Mouse (Mus musculus) thymus, adult 18-20 months (tissue): ENCODE measurements around the gene Polr2e.

Source experiments
- DNase-seq, 2 experiments: peaks; one replicate each; pipeline ENCODE4 v3.0.0; 2022; ENCODE audit warnings: mixed read lengths in 2 of 2

The Polr2e gene

DNA sequence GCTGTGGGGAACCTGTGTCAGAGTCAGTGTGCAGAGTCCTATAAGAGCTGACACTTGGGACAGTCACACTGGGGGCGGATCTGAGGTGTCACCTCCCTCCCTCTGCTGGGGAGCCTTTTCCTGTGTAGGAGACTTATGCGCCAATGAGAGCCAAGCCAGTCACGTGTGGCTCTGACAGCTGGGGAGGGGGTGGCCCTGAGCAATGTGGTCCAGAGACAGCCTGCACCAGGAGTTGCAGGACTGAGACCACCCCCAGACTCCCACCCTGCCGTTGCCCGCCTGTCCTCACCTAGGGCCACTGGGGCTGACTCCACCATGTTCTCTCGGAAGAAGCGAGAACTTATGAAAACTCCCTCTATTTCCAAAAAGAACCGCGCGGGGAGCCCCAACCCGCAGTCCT lies 23.1 kb downstream of the Polr2e start, which contains the start of gene Arhgap45:
Arhgap45 (plus strand) TSS at position 143 of the 400 bp plus-strand sequence.
- DNase-seq, result peak; percentile 87 to 94

DNA sequence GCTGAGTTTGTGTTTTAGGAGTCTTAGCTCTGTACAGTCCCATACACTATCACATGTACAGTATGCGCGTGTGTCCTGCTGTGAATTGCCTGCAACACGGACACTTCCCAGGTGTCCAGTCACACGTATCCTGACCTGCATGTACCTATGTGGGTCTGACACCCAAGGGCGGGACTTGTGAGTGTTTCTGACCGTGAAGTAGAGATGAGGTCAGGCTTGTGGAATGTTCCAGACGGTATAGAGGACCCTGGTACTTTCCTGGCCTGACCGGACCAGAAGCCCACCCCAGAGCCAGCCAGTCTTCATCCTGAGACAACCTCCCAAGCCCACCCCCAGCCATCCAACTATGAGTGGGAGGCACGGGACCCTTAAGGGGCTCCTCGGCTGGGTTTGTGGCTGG lies 24.0 kb downstream of the Polr2e start:
- no peak for DNase-seq

DNA sequence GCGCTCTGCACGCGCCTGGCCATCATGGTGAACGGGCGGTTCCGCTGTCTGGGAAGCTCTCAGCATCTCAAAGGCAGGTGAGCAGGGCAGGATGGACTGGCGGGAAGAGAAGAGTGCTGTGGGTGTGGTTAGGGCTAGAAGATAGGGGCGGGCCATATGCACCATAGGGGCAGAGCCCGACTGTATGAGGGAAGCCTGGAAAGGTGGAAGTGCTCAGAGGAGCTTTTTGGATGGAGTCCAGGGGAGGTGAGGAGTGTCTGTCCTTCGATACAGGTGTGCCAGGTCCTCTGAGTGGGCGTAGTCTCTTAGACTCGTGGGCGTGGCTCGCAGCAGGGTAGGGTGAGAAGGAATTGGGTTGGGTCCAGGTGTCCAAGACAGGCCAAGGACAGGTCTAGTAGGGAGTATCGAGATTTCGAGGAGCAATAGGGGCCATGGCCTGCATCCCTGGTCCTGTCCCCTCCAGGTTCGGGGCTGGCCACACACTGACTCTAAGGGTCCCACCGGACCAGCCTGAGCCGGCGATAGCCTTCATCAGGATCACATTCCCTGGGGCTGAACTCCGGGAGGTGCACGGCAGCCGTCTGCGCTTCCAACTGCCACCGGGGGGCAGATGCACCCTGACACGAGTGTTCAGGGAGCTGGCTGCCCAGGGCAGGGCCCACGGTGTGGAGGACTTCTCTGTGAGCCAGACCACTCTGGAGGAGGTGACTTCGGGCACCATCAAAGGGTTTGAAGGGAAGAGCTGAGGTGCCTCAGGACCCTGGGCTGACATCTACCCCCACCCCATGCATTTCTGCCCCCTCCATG lies 24.9 kb downstream of the Polr2e start:
- no peak for DNase-seq

DNA sequence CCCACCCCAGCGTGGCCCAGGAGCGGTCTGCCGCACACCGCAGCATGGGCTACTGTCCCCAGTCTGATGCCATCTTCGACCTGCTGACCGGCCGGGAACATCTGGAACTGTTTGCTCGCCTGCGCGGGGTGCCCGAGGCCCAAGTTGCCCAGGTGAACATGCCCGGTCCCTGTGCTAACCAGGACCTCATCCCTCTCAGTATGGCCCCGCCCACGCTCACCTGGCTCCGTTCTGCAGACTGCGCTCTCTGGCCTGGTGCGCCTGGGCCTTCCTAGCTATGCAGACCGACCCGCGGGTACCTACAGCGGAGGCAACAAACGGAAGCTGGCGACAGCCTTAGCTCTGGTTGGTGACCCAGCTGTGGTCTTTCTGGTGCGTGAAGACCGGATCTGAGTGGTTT lies 26.0 kb downstream of the Polr2e start:
- no peak for DNase-seq

DNA sequence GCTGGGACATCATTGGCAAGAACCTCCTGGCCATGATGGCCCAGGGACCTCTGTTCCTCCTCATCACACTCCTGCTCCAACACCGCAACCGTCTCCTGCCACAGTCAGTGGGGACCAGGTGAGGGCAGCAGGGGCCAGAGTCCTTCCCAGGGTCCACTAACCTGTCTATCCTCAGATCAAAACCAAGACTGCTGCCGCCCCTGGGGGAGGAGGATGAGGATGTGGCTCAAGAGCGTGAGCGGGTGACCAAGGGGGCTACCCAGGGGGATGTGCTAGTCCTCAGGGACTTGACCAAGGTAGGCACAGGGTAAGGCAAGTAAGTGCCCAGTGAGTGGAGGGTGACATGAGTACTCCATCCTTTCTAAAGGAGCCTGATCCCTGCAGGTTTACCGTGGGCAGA lies 27.9 kb downstream of the Polr2e start:
- DNase-seq, result no peak

DNA sequence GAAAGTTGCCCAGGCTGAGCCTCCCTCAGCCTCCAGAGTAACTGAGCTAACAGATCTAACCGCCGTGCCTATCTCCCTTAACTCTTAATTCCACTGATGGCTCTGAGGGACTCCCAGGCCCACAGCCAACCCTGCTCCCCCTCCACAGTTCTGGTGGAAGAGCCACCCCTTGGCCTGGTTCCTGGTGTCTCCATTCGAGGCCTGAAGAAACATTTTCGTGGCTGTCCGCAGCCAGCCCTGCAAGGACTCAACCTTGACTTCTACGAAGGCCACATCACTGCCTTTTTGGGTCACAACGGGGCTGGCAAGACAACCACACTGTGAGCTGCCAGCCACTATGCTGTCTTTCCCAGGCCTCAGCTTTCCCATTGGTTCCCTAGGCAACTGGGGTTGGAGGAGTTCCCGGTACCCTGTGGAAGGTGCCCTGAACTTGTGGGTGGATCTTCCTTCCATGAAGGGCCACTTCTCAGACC lies 35.3 kb downstream of the Polr2e start:
- DNase-seq, result no peak

DNA sequence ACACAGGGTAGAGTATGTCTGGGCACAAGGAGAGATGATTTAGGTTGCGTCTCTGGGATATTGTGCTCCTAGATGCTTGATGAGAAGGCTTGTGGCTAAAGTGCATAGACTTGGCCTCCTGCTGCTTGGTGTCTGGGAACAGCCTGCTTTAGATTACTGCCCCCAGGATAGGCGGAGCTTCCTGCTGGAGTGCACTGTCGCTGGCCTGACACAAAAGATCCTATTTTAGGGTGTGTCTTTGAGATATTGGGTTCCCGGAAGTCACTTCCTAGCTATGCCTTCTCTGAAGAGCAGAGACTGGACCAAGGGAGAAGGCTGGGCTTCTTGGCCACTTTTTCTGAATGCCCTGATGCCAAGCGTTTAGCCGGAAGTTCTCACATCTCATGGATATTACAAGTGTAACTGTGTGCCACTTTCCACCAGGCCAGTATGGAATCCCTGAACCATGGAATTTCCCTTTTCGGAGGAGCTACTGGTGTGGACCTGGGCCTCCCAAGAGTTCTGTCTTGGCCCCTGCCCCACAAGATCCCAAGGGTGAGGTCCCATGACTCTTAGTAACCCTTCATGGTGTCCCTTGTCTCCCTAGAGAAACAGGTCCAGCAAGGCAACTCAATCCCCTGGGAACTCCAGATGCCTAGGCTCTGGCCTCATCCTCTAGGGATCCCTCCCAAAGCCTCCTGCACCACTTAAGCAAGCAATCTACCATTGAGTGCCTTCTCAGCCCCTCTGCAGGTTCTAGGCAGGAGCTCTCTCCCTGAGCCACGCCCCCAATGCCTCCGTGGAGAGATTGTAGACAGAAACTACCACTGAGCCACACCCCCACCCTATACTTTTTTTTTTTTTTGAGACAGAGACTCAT lies 36.0 kb downstream of the Polr2e start:
- no peak for DNase-seq

DNA sequence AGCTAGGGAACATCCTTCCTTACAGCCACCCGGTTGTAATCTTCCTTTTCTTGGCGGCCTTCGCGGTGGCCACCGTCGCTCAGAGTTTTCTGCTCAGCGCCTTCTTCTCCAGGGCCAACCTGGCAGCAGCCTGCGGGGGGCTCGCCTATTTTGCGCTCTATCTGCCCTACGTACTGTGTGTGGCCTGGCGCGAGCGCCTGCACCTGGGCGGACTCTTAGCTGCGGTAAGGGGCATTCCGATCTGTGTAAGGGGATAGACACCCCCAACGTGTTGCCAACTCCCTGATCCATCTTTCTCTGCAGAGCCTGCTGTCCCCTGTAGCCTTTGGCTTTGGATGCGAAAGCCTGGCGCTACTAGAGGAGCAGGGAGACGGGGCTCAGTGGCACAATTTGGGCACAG lies 36.8 kb downstream of the Polr2e start:
- no peak for DNase-seq

DNA sequence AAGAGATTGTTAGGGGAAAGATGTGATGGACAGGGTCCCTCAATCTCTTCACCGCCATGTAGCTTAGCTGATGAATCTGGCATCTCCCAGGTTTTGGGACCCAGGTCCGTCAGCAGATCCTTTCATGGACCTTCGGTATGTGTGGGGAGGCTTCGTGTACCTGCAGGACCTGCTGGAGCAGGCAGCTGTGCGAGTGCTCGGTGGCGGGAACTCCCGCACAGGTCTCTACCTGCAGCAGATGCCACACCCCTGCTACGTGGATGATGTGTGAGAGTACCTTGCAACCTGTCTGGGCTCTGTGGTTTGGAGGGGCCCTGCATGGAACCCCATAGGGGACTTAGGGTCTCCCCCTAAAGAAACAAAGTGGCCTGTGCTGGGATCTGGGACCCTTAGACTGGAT lies 37.6 kb downstream of the Polr2e start:
- no peak for DNase-seq

DNA sequence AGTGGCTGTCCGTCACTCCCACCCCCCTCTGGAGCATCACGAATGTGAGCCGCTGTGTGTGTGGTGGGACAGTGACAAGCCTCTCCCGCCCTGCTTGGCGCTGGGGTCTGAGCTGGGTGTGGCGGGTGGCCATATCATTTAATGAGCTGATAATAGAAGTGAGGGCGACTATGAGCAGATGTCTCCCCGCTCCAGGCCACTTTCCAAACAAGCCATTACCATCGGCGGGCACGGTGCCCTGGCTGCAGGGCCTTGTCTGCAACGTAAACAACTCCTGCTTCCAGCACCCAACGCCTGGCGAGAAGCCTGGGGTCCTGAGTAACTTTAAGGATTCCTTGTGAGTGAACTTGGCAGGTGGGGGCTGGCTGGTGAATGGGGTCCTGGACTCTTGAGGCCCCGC lies 41.8 kb downstream of the Polr2e start:
- no peak for DNase-seq

DNA sequence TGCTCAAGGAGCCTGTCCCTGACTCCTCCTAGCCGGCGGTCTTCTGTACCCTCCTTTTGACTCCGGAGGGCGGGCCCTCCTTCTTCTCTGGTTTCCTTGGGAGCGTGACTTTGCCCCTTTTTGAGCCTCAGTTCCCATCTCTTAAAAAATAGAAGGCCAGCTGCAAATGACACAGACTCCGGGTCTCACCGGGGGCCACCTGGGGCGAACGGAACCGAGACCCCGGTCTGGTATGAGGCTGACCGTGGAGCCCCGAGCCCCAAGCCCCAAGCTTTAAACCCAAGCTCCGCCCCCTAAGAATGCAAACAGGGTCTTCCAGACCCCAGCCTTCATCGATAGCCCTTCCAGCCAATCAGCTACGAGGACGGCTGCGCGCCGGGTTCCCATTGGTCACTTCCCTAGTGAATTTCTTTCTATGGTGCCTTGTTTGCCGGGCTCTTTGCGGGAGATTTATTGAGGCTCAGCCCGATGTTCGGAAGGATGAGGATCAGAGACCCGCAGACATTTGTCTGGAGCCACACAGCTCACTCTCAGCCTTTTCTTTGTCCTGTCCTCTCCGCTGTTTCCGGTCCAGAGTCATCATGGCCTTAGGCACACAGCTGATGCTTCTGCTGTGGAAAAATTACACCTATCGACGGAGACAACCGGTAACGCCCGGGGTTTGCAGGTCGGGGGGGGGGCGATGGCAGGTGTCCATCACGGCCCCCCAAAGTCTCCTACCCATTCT lies 42.4 kb downstream of the Polr2e start:
- DNase-seq, result peak; percentile 63 to 77

DNA sequence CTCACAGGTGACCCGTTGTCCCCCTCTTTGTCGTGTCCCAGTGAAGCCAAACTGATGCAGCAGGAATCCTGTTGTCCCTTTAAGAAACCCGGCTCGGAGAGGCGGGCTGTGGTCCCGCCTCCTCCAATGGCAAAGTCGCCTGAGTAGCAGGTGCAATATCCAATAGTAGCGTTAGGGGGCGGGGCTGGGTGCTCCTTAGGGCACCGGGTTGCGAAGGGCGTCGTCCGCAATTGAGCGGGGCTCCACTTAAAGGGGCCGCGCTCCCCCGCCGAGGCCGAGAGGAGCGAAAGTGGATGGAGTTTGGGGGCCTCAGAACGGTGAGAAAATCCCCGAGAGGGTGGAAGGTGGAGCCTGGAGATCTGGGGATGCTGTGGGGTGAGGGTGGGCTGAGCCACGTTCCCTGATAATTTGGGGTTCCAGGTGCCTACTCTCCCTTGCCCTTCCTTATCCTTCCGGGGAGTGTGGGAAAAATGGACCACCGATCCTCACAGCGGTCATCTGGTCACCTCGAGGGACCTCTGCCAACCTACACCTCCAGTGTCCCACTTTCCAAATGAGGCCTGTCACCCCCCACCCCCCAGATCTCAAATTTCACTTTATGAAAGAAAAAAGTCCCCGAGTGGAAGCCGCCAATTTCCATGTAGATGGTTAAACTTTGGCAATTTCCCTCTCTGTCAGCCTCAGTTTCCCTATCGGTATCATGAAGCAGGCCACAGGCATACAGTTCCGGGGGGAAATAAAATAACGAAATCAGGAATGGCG lies 43.1 kb downstream of the Polr2e start, which contains the start of gene Abca7:
Abca7 (plus strand) TSS at position 223 of the 762 bp plus-strand sequence.
- DNase-seq, result peak; percentile 90 to 94

DNA sequence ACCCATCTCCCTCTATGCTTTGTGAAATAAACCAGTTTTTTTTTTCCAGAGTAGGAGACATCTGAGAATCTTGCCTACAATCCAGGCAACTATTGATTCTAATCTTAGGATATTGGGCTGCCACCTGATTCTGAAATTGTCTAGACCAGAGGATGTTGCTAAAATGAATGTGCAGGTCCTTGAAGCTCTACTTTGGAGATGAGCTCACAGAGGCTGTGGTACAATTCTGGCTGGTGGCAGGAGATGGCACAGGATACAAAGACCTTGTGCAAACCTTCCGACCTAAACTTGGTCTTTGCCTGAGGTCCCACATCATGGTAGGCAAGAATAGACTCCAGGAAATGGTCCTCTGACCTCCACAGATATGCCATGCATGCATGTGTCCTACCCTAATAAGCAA lies 44.0 kb downstream of the Polr2e start:
- no peak for DNase-seq

DNA sequence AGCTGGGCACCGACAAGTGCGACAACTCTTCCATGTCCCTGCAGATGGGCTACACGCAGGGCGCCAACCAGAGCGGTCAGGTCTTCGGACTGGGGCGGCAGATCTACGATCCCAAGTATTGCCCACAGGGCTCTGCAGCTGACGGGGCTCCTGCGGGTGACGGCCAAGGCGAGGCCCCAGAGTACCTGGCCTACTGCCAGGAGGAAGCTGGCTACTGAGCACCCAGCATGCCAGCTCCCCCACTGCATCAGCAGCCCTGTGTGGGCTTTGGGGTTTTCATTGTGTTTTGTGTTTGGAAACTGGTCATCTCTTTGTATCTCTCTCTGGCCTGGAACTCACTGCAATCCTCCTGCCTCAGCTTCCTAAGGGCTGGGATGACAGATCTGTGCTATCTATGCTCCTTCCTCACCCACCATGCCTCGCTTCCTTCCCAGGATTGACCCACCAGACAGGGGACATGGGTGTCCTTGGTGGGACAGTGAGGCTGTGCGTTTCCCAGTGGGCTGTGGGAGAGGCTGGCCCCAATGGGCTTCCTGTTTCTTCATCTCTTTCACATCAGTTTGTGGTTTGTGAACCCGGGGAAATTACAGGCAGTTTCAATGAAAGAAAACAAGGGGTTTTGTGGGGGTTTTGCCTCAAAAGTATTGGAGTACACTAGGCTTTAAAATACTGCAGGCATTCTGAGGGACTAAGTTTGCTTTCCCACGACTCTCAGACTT lies 45.0 kb downstream of the Polr2e start:
- no peak for DNase-seq

DNA sequence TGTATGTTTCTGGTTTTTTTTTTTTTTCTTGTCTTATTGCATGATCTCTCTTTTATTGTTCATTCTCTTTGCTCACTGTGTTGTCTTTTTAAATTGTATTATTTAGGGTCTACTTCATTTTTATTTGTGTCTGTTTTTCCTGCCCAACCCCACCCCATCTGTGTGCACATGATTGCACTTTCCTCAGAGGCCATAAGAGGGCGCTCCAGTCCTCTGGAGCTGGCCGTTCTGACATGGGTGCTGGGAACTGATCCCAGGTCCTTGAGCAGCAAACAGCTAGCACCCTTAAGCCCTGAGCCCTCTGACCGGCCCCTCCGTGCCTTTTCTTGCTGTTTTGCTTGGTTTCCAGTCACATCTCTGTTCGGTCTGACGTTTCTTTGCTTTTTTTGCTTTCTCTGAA lies 48.0 kb downstream of the Polr2e start:
- DNase-seq, result no peak

DNA sequence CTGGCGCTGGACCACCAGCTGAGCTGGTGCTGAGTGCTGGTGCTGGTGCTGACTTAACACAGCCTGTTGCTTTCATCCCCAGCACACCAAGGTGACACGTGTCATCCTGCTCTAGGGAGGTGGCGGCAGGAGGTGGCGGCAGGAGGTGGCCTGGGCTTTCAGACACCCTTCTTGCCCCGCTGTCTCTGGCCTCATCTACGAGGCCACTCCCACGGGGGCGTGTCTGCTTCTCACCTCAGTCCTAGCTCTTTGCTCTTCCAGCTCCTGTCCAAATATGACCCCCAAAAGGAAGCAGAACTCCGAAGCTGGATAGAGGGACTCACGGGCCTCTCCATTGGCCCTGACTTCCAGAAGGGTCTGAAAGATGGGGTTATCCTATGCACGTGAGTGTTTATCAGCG lies 48.5 kb downstream of the Polr2e start:
- DNase-seq, result no peak

DNA sequence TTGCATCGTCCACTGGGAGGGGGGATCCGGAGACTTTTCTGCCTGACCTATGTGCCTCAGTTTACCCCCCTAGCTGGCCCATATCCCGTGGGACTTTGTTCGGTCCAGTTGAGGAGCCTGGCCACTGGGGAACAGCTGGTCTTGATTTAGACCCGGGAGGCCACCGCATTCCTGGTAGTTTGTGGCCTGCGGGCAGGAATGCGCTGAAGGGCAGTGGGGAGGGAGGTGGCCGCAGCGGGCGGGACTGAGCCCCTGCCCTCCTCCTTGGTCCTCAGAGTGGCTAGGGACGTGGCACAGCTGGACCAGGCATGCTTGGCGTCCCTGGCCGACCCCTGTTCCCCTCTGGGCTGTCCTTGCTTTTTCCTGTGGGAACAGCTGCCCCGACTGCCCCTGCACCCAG lies 49.7 kb downstream of the Polr2e start:
- no peak for DNase-seq

DNA sequence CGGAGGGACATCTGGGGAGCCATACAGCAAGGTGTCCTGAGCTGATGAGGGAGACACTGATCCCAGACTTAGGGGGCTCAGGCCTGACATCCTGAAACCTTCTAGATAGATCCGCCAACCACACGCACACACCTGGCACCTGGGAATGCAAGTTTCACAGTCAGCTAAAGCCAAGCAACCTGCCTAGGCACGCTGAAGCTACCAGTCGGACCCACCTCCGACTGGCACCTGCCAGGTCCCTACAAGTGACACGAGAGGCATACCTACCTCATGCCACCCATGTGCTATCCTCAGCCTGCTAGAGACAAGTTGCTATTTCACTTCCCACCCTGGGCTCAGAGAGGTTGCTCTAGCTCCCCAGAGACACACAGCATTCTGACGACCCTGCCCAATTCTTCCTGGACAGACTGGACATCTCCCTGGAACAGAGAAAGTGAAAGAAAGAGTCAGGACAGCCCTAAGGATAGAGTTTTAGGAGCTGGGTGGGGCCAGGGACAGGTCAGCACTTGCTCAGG lies 50.3 kb downstream of the Polr2e start:
- no peak for DNase-seq

DNA sequence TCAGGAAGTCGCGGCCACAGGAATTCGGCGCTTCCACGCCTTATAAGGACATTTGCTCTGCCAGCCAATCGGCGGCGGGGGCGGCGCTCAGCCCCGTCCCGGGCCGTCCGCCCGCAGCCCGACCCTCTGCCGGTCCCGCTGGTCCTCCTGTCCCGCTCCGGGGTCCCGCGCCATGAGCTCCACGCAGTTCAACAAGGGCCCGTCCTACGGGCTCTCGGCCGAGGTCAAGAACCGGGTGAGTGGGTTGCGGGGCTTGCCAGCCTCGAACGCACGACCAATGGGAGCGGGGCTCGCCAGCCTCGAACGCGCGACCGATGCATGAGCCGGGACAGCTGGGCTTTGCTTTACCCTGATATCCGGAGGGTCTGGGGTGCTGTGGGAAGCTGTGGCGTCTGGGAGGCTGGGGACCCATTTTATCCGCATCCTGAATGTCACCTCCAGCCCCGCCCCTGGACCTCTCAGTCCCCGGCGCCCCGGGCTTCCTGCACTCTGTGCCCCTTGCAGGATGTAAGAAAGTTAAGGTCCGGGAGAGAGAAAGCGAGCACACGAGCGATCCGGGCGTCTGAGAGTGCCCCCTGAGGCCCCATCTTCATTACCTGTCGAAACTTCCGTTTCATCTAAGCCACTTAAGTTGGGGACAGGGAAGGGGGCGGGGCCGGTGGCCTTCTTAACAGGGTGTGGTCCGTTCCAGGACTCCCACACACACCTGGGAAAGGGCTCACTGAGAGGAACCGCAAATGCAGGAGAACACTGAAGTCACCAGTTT lies 50.9 kb downstream of the Polr2e start, which contains the start of gene Cnn2:
Cnn2 (plus strand) TSS at position 79 of the 766 bp plus-strand sequence.
- peak; percentile 59 to 62 for DNase-seq

DNA sequence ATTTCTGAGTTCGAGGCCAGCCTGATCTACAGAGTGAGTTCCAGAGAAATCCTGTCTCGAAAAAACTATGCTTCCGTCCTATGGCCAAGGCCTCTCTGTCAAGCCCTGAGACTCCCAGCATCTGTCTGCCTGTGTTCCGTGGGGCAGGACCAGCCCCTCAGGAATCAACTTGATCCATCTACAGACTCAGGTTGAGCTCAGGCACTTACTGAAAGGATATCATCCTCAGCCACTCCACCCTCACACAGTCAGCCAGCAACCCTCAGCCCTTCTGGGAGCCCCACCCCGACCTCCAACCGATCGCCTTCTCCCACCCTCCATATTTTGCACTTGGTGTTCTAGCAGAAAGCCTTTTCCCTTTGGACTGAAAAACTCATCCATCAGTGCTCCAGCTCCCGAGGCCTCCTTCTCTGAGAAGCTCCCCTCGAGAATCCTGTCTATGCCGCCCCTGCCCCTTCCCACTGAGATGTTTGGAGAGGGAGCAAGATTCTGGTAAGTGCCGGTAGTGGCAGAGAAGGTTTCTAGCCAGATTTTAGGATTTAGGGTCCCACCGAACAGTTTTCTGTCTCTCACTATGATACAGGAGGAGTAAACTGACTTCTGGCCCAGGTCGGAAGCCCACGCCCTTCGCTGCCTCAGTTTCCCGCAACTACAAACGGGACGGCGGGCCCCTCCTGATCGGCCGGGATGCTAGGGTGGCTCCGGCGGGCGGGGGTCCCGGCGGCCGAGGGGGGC lies 51.7 kb downstream of the Polr2e start:
- DNase-seq, result no peak
